Mouse (Mus musculus) MEL (cell line): ENCODE measurements around the gene Akr1b7. TPM values are rescaled to one million over a fixed set of nuclear protein-coding genes. Genes with fewer than 3 reads are reported as not detected.
"Not testable (repeated sequence)": the region's sequence is repeated elsewhere in the genome, so short reads cannot be mapped to it uniquely, and the experiment has no call there.

Experiments
- DNase-seq: peaks from one replicate; pipeline ENCODE4 v3.0.0; 2011; ENCODE audit warnings: low read depth, low spot score
- H3K27ac ChIP-seq: 2 replicates; pipeline ENCODE4 v1.5.1; 2012; ENCODE audit warnings: low read depth, mild to moderate bottlenecking, control low read depth, low read length, moderate library complexity; ENCODE audit not compliant: control insufficient read depth
- H3K27me3 ChIP-seq, 2 experiments: fragments of 150-350 bp in 1 of 2; sonication (generic) in 1 of 2; 2 replicates each; pipeline ENCODE4 v1.6.1; 2012; ENCODE audit warnings: low read length in 2 of 2, mild to moderate bottlenecking in 2 of 2, improper control_type of control experiment in 1 of 2, moderate library complexity in 1 of 2; ENCODE audit not compliant: insufficient read depth in 2 of 2, control insufficient read depth in 1 of 2
- H3K36me3 ChIP-seq, 2 experiments: 2 replicates each; pipeline ENCODE4 v1.6.1; 2012 to 2014; ENCODE audit warnings: low read length in 2 of 2, improper control_type of control experiment in 1 of 2, inconsistent platforms in 1 of 2, mild to moderate bottlenecking in 1 of 2; ENCODE audit not compliant: insufficient read depth in 2 of 2, control insufficient read depth in 1 of 2
- H3K4me1 ChIP-seq, 2 experiments: fragments of 150-350 bp in 1 of 2; sonication (generic) in 1 of 2; 2 replicates each; pipeline ENCODE4 v1.6.1; 2012; ENCODE audit warnings: low read length in 2 of 2, improper control_type of control experiment in 1 of 2, mild to moderate bottlenecking in 1 of 2; ENCODE audit not compliant: insufficient read depth in 2 of 2, control insufficient read depth in 1 of 2
- H3K4me3 ChIP-seq, 2 experiments: fragments of 150-350 bp in 1 of 2; sonication (generic) in 1 of 2; 2 replicates each; pipeline ENCODE4 v1.5.1; 2012; ENCODE audit warnings: low read depth in 2 of 2, low read length in 2 of 2, mild to moderate bottlenecking in 2 of 2, moderate library complexity in 2 of 2, control low read depth in 1 of 2, improper control_type of control experiment in 1 of 2; ENCODE audit not compliant: control insufficient read depth in 1 of 2, insufficient read depth in 1 of 2
- H3K79me2 ChIP-seq: 2 replicates; pipeline ENCODE4 v1.6.1; 2012; ENCODE audit warnings: mild to moderate bottlenecking, low read length, moderate library complexity; ENCODE audit not compliant: control insufficient read depth, poor library complexity, insufficient read depth
- H3K9ac ChIP-seq: 2 replicates; pipeline ENCODE4 v1.6.1; 2012; ENCODE audit warnings: low read depth, mild to moderate bottlenecking, control low read depth, low read length, moderate library complexity; ENCODE audit not compliant: control insufficient read depth, poor library complexity, severe bottlenecking
- H3K9me3 ChIP-seq: fragments of 150-350 bp; sonication (generic); replicated peaks from 2 replicates; pipeline ENCODE4 v1.6.1; 2012; ENCODE audit warnings: mild to moderate bottlenecking, low read length, improper control_type of control experiment, moderate library complexity; ENCODE audit not compliant: insufficient read depth
- CTCF ChIP-seq, 3 experiments: IDR thresholded peaks in 2 of 3; conservative IDR thresholded peaks in 1 of 3; 2 replicates each; pipeline ENCODE4 v1.5.1; 2011 to 2012; ENCODE audit warnings: low read length in 3 of 3, low read depth in 2 of 3, mild to moderate bottlenecking in 2 of 3, improper control_type of control experiment in 1 of 3, inconsistent platforms in 1 of 3, mixed read lengths in 1 of 3, moderate library complexity in 1 of 3; ENCODE audit not compliant: control insufficient read depth in 1 of 3, insufficient read depth in 1 of 3, poor library complexity in 1 of 3, severe bottlenecking in 1 of 3
- ELF1 ChIP-seq: IDR thresholded peaks from 2 replicates; pipeline ENCODE4 v1.6.1; 2014; ENCODE audit warnings: low read depth, mild to moderate bottlenecking, inconsistent platforms, low read length, improper control_type of control experiment, moderate library complexity
- HCFC1 ChIP-seq: IDR thresholded peaks from 2 replicates; pipeline ENCODE4 v1.6.1; 2012; ENCODE audit warnings: low read depth, mild to moderate bottlenecking, inconsistent platforms, low read length, improper control_type of control experiment, moderate library complexity
- JUND ChIP-seq: IDR thresholded peaks from 2 replicates; pipeline ENCODE4 v1.6.1; 2011; ENCODE audit warnings: low read depth, mild to moderate bottlenecking, improper control_type of control experiment, low read length
- KAT2A ChIP-seq: conservative IDR thresholded peaks from 2 replicates; pipeline ENCODE4 v1.6.1; 2012; ENCODE audit warnings: low read depth, low read length, improper control_type of control experiment, inconsistent platforms
- MAFK ChIP-seq: IDR thresholded peaks from 2 replicates; pipeline ENCODE4 v1.6.1; 2011; ENCODE audit warnings: low read depth, mild to moderate bottlenecking, low read length, improper control_type of control experiment, borderline replicate concordance
- MEF2A ChIP-seq: IDR thresholded peaks from 2 replicates; pipeline ENCODE4 v1.6.1; 2014; ENCODE audit warnings: low read depth, mild to moderate bottlenecking, inconsistent platforms, low read length, improper control_type of control experiment; ENCODE audit not compliant: poor library complexity, insufficient replicate concordance, severe bottlenecking; ENCODE audit errors: extremely low read depth
- MXI1 ChIP-seq: IDR thresholded peaks from 2 replicates; pipeline ENCODE4 v1.6.1; 2011; ENCODE audit warnings: mild to moderate bottlenecking, low read depth, low read length, improper control_type of control experiment
- NRF1 ChIP-seq: IDR thresholded peaks from 2 replicates; pipeline ENCODE4 v1.6.1; 2014; ENCODE audit warnings: low read depth, mild to moderate bottlenecking, inconsistent platforms, low read length, improper control_type of control experiment, moderate library complexity; ENCODE audit not compliant: poor library complexity, insufficient read depth, severe bottlenecking
- POLR2A ChIP-seq, 2 experiments: IDR thresholded peaks; 2 replicates each; pipeline ENCODE4 v1.6.1; 2011 to 2012; ENCODE audit warnings: low read length in 2 of 2, mild to moderate bottlenecking in 2 of 2, control low read depth in 1 of 2, improper control_type of control experiment in 1 of 2, low read depth in 1 of 2, moderate library complexity in 1 of 2; ENCODE audit not compliant: control insufficient read depth in 1 of 2, insufficient read depth in 1 of 2, poor library complexity in 1 of 2
- SIN3A ChIP-seq: IDR thresholded peaks from 2 replicates; pipeline ENCODE4 v1.6.1; 2012; ENCODE audit warnings: low read length, improper control_type of control experiment, inconsistent platforms
- UBTF ChIP-seq: IDR thresholded peaks from 2 replicates; pipeline ENCODE4 v1.6.1; 2012; ENCODE audit warnings: low read depth, mild to moderate bottlenecking, inconsistent platforms, low read length, improper control_type of control experiment, moderate library complexity, borderline replicate concordance; ENCODE audit not compliant: insufficient read depth
- USF1 ChIP-seq: IDR thresholded peaks from 2 replicates; pipeline ENCODE4 v1.6.1; 2014; ENCODE audit warnings: low read depth, mild to moderate bottlenecking, inconsistent platforms, low read length, improper control_type of control experiment, moderate library complexity
- USF2 ChIP-seq, 2 experiments: IDR thresholded peaks; 2 replicates each; pipeline ENCODE4 v1.6.1; 2011 to 2012; ENCODE audit warnings: improper control_type of control experiment in 2 of 2, low read length in 2 of 2, borderline replicate concordance in 1 of 2, inconsistent platforms in 1 of 2, low read depth in 1 of 2, mild to moderate bottlenecking in 1 of 2; ENCODE audit not compliant: insufficient read depth in 1 of 2
- ZMIZ1 ChIP-seq: IDR thresholded peaks from 2 replicates; pipeline ENCODE4 v1.6.1; 2012; ENCODE audit warnings: low read depth, mild to moderate bottlenecking, inconsistent platforms, low read length, improper control_type of control experiment, moderate library complexity
- ZNF384 ChIP-seq: IDR thresholded peaks from 2 replicates; pipeline ENCODE4 v1.6.1; 2012; ENCODE audit warnings: low read depth, mild to moderate bottlenecking, inconsistent platforms, low read length, improper control_type of control experiment
- polyA plus RNA-seq, 2 experiments: library from polyadenylated mRNA; stranded (reverse) in 1 of 2; unstranded in 1 of 2; fragments of >175 nt in 1 of 2; fragments of >200 nt in 1 of 2; gene quantifications; 2 replicates each; pipeline versions ENCODE4 v1.2.1 to v1.2.4; 2012; ENCODE audit warnings: low replicate concordance in 2 of 2, low read depth in 1 of 2; ENCODE audit not compliant: insufficient read length in 2 of 2, insufficient read depth in 1 of 2, missing spikeins in 1 of 2
- total RNA-seq: library from RNA; depleted of rRNA; stranded (reverse); fragments of 300-350 nt; gene quantifications from 2 replicates; pipeline ENCODE4 v1.2.3, GENCODE M21; 2012

Gene Akr1b7
- total and polyA plus RNA-seq, 3 experiments = not detected

DNA sequence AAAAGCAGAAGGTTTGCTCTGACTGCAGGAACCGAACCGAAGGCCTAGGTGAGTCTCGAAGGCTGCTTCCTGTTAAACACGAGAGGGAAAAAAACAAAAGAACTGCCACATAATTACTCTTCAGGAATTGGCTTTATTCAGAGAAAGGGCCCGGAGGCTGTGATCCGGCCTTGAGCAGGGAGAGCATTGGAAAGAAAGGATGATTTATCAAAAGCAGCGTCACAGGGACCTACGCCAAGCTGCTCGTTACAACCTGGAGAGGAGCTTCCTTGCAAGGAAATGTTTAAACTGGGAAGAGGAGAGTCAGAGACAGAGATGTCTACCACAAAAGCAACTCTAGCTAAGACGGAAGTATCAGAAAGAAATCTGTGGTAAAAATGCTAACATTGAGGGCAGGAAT, 4.7 kb upstream of the Akr1b7 start:
- no peak for DNase-seq
- no peak overlapping the region for H3K27ac ChIP-seq
- no peak overlapping the region for H3K9ac ChIP-seq

DNA sequence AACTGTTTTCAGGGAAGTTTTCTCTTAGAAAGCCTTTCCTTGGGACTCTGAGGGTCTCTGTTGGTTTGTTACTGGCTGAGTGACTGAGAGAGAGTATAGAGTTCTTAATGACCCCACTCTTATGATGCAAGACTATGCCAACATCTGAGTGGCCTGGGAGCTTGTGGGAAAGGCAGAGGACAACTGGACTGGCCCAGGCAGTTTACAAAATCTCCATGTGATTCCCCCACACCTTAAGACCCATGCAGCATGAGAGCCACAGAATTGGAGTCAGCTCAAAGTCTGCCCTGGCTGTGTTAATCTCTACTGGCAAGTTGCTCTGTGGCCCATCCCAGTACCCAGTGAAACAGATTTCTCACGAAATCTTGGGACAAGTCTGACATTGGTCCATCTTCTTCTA, 554 bp downstream of the Akr1b7 start:
- H3K9ac ChIP-seq = no peak overlapping the region
- H3K27me3 ChIP-seq = no peaks in the 10 kb centered on the region
- DNase-seq = no peak
- no peaks in the 10 kb centered on the region for H3K79me2 ChIP-seq
- no peaks in the 10 kb centered on the region for H3K9me3 ChIP-seq
- peaks cover 0 to 8% of the 10 kb centered on the region in 2 experiments; a peak in 1 of 4 replicates for H3K4me1 ChIP-seq
- no peak overlapping the region for H3K4me3 ChIP-seq
- TF ChIP-seq KAT2A (no peak), MXI1 (no peak), POLR2A (IDR thresholded peaks at IDR 0.05; ENCODE audit: control insufficient read depth in 1 of 2, insufficient read depth in 1 of 2, low read depth in 1 of 2, low read length in 2 of 2, poor library complexity in 1 of 2) (no peak), CTCF (IDR thresholded peaks at IDR 0.05 in 2 of 3, conservative IDR thresholded peaks at IDR 0.05 in 1 of 3; ENCODE audit: control insufficient read depth in 1 of 3, insufficient read depth in 1 of 3, low read depth in 2 of 3, low read length in 3 of 3, poor library complexity in 1 of 3, severe bottlenecking in 1 of 3) (no peak), ELF1 (no peak), ZNF384 (no peak), NRF1 (no peak), USF1 (no peak)
- no peak overlapping the region for H3K27ac ChIP-seq
- no peaks in the 10 kb centered on the region; a peak in 1 of 4 replicates for H3K36me3 ChIP-seq

More for the DNA sequence above, 4.7 kb upstream of the Akr1b7 start:
- no peaks in the 10 kb centered on the region for H3K36me3 ChIP-seq
- peaks cover 0 to 5% of the 10 kb centered on the region in 2 experiments; a peak in 1 of 4 replicates for H3K4me1 ChIP-seq
- TF ChIP-seq USF2 (IDR thresholded peaks at IDR 0.05; ENCODE audit: borderline replicate concordance in 1 of 2, insufficient read depth in 1 of 2, low read depth in 1 of 2, low read length in 2 of 2) = no peak
- no peak for TF ChIP-seq UBTF
- no peak for TF ChIP-seq JUND
- TF ChIP-seq MAFK = no peak
- TF ChIP-seq MEF2A = no peak
- TF ChIP-seq SIN3A = no peak
- no peak for TF ChIP-seq NRF1
- TF ChIP-seq HCFC1 = no peak
- no peak for TF ChIP-seq ZMIZ1
- no peak overlapping the region for H3K4me3 ChIP-seq
- H3K27me3 ChIP-seq = no peaks in the 10 kb centered on the region
- no peaks in the 10 kb centered on the region for H3K9me3 ChIP-seq
- H3K79me2 ChIP-seq = no peaks in the 10 kb centered on the region

DNA sequence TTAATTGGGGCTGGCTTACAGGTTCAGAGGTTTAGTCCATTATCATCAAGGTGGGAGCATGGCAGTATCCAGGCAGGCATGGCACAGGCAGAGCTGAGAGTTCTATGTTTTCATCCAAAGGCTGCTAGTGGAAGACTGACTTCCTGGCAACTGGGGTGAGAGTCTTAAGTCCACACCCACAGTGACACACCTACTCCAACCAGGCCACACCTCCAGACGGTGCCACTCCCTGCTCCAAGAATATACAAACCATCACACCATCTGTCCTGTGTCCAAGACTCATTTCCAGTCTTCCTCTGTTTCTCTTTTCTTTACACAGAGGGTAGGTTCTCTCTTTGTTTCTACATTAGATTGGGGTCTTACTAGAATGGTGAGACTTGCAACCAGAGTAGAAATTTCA, 1.3 kb downstream of the Akr1b7 start:
- H3K4me1 ChIP-seq, H3K36me3 ChIP-seq, H3K79me2 ChIP-seq, H3K9ac ChIP-seq, DNase-seq, H3K9me3 ChIP-seq, H3K27me3 ChIP-seq, H3K27ac ChIP-seq, H3K4me3 ChIP-seq: not testable (repeated sequence)
